Mouse (Mus musculus) stomach, postnatal 0 days (tissue): ENCODE measurements at regions not wholly inside any gene's neighbourhood (a gene's known extent, or its start where the extent isn't known, plus 50 kb on each side); places are given as distances from the start of the nearest gene placed in this dataset.

ENCODE experiments used
- ATAC-seq: fragments of 200-750 bp; cut with Nextera tagmentation; 2 replicates; pipeline ENCODE4 v1.8.0; 2017; ENCODE audit not compliant: low FRiP score, low TSS enrichment
- DNase-seq: peaks from one replicate; pipeline ENCODE4 v3.0.0-alpha.2; 2016; ENCODE audit warnings: low spot score
- H3K27ac ChIP-seq: fragments of 300-500 bp; sonication (generic); replicated peaks from 2 replicates; pipeline ENCODE4 v1.5.1; 2014; ENCODE audit warnings: mild to moderate bottlenecking, control low read depth
- H3K27me3 ChIP-seq: fragments of 300-500 bp; sonication (generic); 2 replicates; pipeline ENCODE4 v1.6.1; 2014; ENCODE audit warnings: low read length; ENCODE audit not compliant: control insufficient read depth, insufficient read depth
- H3K36me3 ChIP-seq: fragments of 300-500 bp; sonication (generic); 2 replicates; pipeline ENCODE4 v1.6.1; 2014; ENCODE audit warnings: low read length, mixed read lengths; ENCODE audit not compliant: control insufficient read depth, insufficient read depth
- H3K4me1 ChIP-seq: fragments of 300-500 bp; sonication (generic); replicated peaks from 2 replicates; pipeline ENCODE4 v1.6.1; 2014; ENCODE audit warnings: antibody characterized with exemption; ENCODE audit not compliant: control insufficient read depth, insufficient read depth
- H3K4me2 ChIP-seq: fragments of 300-500 bp; sonication (generic); replicated peaks from 2 replicates; pipeline ENCODE4 v1.6.1; 2014; ENCODE audit warnings: low read depth, mild to moderate bottlenecking, control low read depth, moderate library complexity
- H3K4me3 ChIP-seq: fragments of 300-500 bp; sonication (generic); 2 replicates; pipeline ENCODE4 v1.5.1; 2014; ENCODE audit warnings: low read depth, low read length, control low read depth
- H3K9ac ChIP-seq: fragments of 300-500 bp; sonication (generic); 2 replicates; pipeline ENCODE4 v1.6.1; 2014; ENCODE audit warnings: mild to moderate bottlenecking, low read length, control low read depth, mixed read lengths
- H3K9me3 ChIP-seq: fragments of 300-500 bp; sonication (generic); 2 replicates; pipeline ENCODE4 v1.6.1; 2016; ENCODE audit warnings: low read length; ENCODE audit not compliant: control insufficient read depth
- CTCF ChIP-seq: IDR thresholded peaks from 2 replicates; pipeline ENCODE4 v1.5.1; 2016; ENCODE audit warnings: antibody characterized with exemption, low read depth, mild to moderate bottlenecking, moderate library complexity
- EP300 ChIP-seq: optimal IDR thresholded peaks from 2 replicates; pipeline ENCODE3; 2016; ENCODE audit warnings: antibody characterized with exemption
- WGBS: fragments of 180-500 bp; shearing (Covaris S2); extraction: QIAGEN DNeasy Blood & Tissue Kit; methylation state at CpG from one replicate; pipeline ENCODE4 v1.1.7; 2014; 5-methylcytosine and 5-hydroxymethylcytosine counted together

DNA sequence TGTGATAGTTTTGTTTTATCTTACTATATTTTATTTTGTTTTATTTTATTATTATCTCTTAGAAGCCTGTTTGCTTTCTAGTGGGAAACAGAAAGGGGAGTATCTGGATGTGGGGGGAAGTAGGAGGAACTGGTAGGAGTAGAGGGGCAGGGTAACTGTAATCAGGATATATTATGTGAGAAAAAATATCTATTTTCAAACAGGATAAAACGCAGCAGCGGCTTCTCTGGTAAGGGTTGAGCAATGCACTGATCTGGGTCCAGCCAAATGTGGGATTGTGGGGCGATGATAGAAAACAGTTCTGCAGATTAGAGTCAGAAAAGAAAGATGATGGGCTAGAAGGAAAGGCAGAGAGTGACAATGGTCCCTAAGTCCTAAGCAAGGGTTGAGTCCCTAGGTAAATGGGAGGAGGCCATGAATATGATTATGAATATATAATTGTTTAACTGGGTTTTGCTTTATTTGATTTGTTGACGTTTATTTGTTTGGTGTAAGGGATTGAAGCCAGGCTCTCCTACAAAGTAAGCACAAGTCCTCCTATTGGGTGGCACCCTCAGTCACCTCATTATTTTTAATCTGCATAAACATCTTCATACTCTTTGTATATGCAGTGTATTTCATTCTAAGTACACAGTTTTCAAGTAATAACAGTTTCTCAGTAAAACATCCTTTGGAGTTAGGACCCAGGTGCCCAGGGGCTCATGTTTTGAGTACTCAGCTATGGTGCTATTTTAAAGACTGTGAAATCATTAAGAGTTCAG, 283.7 kb downstream of the Meis1 start:
- Histone ChIP-seq H3K4me1 (no peaks in the 10 kb centered on the region), H3K9ac (no peak overlapping the region), H3K36me3 (no peaks in the 10 kb centered on the region), H3K27ac (no peak overlapping the region), H3K9me3 (no peaks in the 10 kb centered on the region), H3K4me2 (no peak overlapping the region), H3K27me3 (no peaks in the 10 kb centered on the region), H3K4me3 (no peak overlapping the region)
- DNase-seq (no peak), ATAC-seq (no peak)
- TF ChIP-seq EP300 (no peak), CTCF (no peak)
- WGBS: 91% methylated on average over 4 of the region's 4 CpGs

- WGBS: 83% methylated on average over 1 of the region's 1 CpGs
- H3K4me3 ChIP-seq: no peak overlapping the region
- DNase-seq (no peak), ATAC-seq (no peak)
- H3K27ac ChIP-seq: no peak overlapping the region
- no peaks in the 10 kb centered on the region for H3K27me3 ChIP-seq
- no peak overlapping the region for H3K9ac ChIP-seq
- TF ChIP-seq EP300 (no peak), CTCF (no peak)
- H3K4me1 ChIP-seq: no peaks in the 10 kb centered on the region
- H3K36me3 ChIP-seq: no peaks in the 10 kb centered on the region
- H3K9me3 ChIP-seq: no peaks in the 10 kb centered on the region
- H3K4me2 ChIP-seq: no peak overlapping the region
Measured at GRCm38 (mm10) chr11:18734075-18734474, 284.7 kb downstream of the Meis1 start.

DNA sequence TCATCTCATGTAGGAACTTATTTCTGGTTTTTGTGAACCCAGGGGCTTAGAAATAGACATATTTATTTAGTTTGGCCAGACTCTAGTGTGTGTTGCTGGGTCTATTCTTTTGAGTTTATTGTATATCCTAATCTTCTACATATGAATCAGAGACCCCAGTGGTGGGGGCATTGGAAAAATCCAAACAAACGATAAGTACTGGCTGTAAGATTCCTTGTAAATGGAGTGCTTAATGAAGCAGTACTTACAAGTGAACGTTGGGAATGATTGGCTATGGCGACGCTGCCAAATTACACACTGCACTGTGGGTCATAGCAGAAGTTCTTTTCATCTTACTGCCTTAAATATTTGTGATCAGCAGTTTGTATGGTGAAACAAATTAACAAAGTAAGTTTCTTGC, 289.0 kb downstream of the Meis1 start:
- no peak for TF ChIP-seq CTCF
- TF ChIP-seq EP300: no peak
- no peak overlapping the region for H3K4me2 ChIP-seq
- DNase-seq (no peak), ATAC-seq (no peak)
- H3K36me3 ChIP-seq: no peaks in the 10 kb centered on the region
- H3K27me3 ChIP-seq: no peaks in the 10 kb centered on the region
- H3K4me3 ChIP-seq: no peak overlapping the region
- no peak overlapping the region for H3K9ac ChIP-seq
- WGBS: 39% methylated on average over 4 of the region's 4 CpGs
- no peaks in the 10 kb centered on the region for H3K9me3 ChIP-seq
- no peaks in the 10 kb centered on the region for H3K4me1 ChIP-seq
- H3K27ac ChIP-seq: no peak overlapping the region

- Histone ChIP-seq H3K4me2 (no peak overlapping the region), H3K9me3 (no peaks in the 10 kb centered on the region), H3K27ac (no peak overlapping the region), H3K36me3 (no peaks in the 10 kb centered on the region), H3K27me3 (no peaks in the 10 kb centered on the region), H3K9ac (no peak overlapping the region), H3K4me1 (no peaks in the 10 kb centered on the region), H3K4me3 (no peak overlapping the region)
- no peak for ATAC-seq
- DNase-seq: no peak
- no peak for TF ChIP-seq EP300
- no peak for TF ChIP-seq CTCF
- WGBS: 87% methylated on average over 8 of the region's 8 CpGs
Measured at GRCm38 (mm10) chr11:18722770-18723169, 296.0 kb downstream of the Meis1 start.

GRCm38 (mm10) chr11:18715851-18716126, 303.0 kb downstream of the Meis1 start:
- DNase-seq (no peak), ATAC-seq (no peak)
- Histone ChIP-seq H3K27me3 (no peaks in the 10 kb centered on the region), H3K27ac (peak overlapping the region; percentile 59), H3K9me3 (no peaks in the 10 kb centered on the region), H3K4me2 (no peak overlapping the region), H3K9ac (no peak overlapping the region), H3K4me1 (no peaks in the 10 kb centered on the region), H3K4me3 (no peak overlapping the region), H3K36me3 (no peaks in the 10 kb centered on the region)
- 15% methylated on average over 1 of the region's 1 CpGs for WGBS
- no peak for TF ChIP-seq CTCF
- TF ChIP-seq EP300: peak; percentile 17

DNA sequence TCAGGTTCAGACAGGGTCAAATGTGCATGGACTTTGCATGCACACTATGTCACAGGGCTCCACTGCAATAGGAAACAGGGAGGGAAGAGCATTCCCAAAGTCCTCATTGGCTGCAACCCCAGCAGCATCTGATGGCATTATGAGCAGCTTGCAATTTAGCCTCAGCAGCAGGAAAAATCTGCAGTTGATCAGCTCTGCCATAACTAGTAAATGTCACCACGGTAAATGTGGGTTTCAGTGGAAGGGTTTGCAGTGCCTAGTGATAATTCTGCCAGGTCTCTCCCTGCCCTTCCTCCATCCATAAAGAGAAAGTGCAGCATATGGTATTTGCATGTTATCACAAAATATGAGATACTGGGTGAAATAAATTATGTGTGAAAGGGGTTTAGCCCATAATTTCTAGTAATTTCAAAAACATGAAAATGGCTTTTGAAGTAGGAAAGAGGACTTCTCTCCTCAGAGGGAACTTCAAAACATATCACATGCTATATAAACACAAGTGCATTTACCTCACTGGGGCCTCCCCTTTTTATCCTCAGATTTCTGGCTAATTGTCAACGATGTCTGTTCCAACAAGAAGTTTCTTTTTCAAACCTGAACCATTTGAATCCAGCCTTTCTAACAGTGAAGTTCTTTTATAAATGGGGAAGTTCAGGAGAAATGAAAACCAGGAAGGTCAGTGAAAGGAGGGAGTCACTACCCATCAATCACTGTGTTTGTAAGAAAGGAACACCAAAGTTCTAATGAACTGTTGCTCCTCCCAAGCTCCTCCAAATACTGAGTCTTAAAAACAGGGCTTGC, 303.5 kb downstream of the Meis1 start:
- peak; percentile 75 for TF ChIP-seq EP300
- no peak for TF ChIP-seq CTCF
- 25% methylated on average over 2 of the region's 2 CpGs for WGBS
- Histone ChIP-seq H3K4me3 (no peak overlapping the region), H3K9ac (no peak overlapping the region), H3K36me3 (no peaks in the 10 kb centered on the region), H3K4me2 (no peak overlapping the region), H3K27ac (peak overlapping the region; percentile 70), H3K9me3 (no peaks in the 10 kb centered on the region), H3K27me3 (no peaks in the 10 kb centered on the region), H3K4me1 (no peaks in the 10 kb centered on the region)
- ATAC-seq (peak; percentile 40; the same call in 1 of the 2 replicates), DNase-seq (no peak)
